Mouse (Mus musculus) forebrain, postnatal 0 days (tissue): ENCODE measurements around the gene Dusp13. TPM values are rescaled to one million over a fixed set of nuclear protein-coding genes. Genes with fewer than 3 reads are reported as not detected.

Experiments
- ATAC-seq: fragments of 200-750 bp; cut with Nextera tagmentation; 2 replicates; pipeline ENCODE4 v1.8.0; 2017; ENCODE audit warnings: mild to moderate bottlenecking, moderate library complexity
- DNase-seq: peaks from one replicate; pipeline ENCODE4 v3.0.0-alpha.2; 2015
- H3K27ac ChIP-seq: fragments of 300-500 bp; sonication (generic); 2 replicates; pipeline ENCODE4 v1.5.1; 2014; ENCODE audit warnings: low read depth, mild to moderate bottlenecking, antibody characterized with exemption, low read length, moderate library complexity, mixed read lengths
- H3K27me3 ChIP-seq: fragments of 300-500 bp; sonication (generic); 2 replicates; pipeline ENCODE4 v1.6.1; 2014; ENCODE audit warnings: mild to moderate bottlenecking, low read length, mixed read lengths; ENCODE audit not compliant: insufficient read depth
- H3K36me3 ChIP-seq: fragments of 300-500 bp; sonication (generic); 2 replicates; pipeline ENCODE4 v1.6.1; 2014; ENCODE audit warnings: mild to moderate bottlenecking, moderate library complexity; ENCODE audit not compliant: insufficient read depth
- H3K4me1 ChIP-seq: fragments of 300-500 bp; sonication (generic); 2 replicates; pipeline ENCODE4 v1.6.1; 2014; ENCODE audit warnings: antibody characterized with exemption; ENCODE audit not compliant: insufficient read depth
- H3K4me2 ChIP-seq: fragments of 300-500 bp; sonication (generic); 2 replicates; pipeline ENCODE4 v1.6.1; 2014; ENCODE audit warnings: low read depth, mild to moderate bottlenecking, moderate library complexity
- H3K4me3 ChIP-seq: fragments of 300-500 bp; sonication (generic); 2 replicates; pipeline ENCODE4 v1.5.1; 2014; ENCODE audit warnings: low read depth, low read length, mixed read lengths
- H3K9ac ChIP-seq: fragments of 300-500 bp; sonication (generic); 2 replicates; pipeline ENCODE4 v1.6.1; 2014; ENCODE audit warnings: mild to moderate bottlenecking
- H3K9me3 ChIP-seq: fragments of 300-500 bp; sonication (generic); 2 replicates; pipeline ENCODE4 v1.6.1; 2016; ENCODE audit warnings: low read length
- CTCF ChIP-seq: sonication (generic); IDR thresholded peaks from 2 replicates; pipeline ENCODE4 v1.5.1; 2016; ENCODE audit warnings: antibody characterized with exemption, control low read depth, low read depth
- WGBS: fragments of 180-500 bp; shearing (Covaris S2); extraction: QIAGEN DNeasy Blood & Tissue Kit; methylation state at CpG from one replicate; pipeline ENCODE4 v1.1.7; 2014; 5-methylcytosine and 5-hydroxymethylcytosine counted together
- polyA plus RNA-seq: library from polyadenylated mRNA; unstranded; fragments of >200 nt; fragmentation: Nextera tagmentation; extraction: Ambion mirVana; gene quantifications from 2 replicates; pipeline ENCODE4 v1.2.1, GENCODE M21; 2015
- total RNA-seq: library from RNA; depleted of rRNA; stranded (reverse); fragments of >200 nt; gene quantifications from 2 replicates; pipeline ENCODE4 v1.2.3, GENCODE M21; 2014

Dusp13 gene
- total and polyA plus RNA-seq, 2 experiments from 2014 or later: 0.23 to 0.57 TPM

GRCm38 (mm10) chr14:21741314-21741713 is 9.7 kb downstream of the Dusp13 start:
- Histone ChIP-seq H3K4me2 (no peak overlapping the region), H3K4me1 (no peaks in the 10 kb centered on the region), H3K4me3 (no peak overlapping the region), H3K27me3 (no peaks in the 10 kb centered on the region), H3K9ac (no peak overlapping the region; the same call in 1 of the 2 replicates), H3K36me3 (no peaks in the 10 kb centered on the region), H3K9me3 (no peaks in the 10 kb centered on the region), H3K27ac (no peak overlapping the region)
- TF ChIP-seq CTCF: no peak
- DNase-seq (no peak), ATAC-seq (peak; percentile 5; the same call in 1 of the 2 replicates)
- WGBS: 91% methylated on average over 3 of the region's 3 CpGs

GRCm38 (mm10) chr14:21740345-21740744 is 10.6 kb downstream of the Dusp13 start:
- H3K9ac ChIP-seq: no peak overlapping the region
- no peak for ATAC-seq
- WGBS: 97% methylated on average over 7 of the region's 7 CpGs
- TF ChIP-seq CTCF: no peak
- H3K4me1 ChIP-seq: no peaks in the 10 kb centered on the region
- H3K4me3 ChIP-seq: no peak overlapping the region
- no peaks in the 10 kb centered on the region for H3K27me3 ChIP-seq
- no peak overlapping the region for H3K27ac ChIP-seq
- no peak overlapping the region for H3K4me2 ChIP-seq
- H3K9me3 ChIP-seq: no peaks in the 10 kb centered on the region
- H3K36me3 ChIP-seq: no peaks in the 10 kb centered on the region
- no peak for DNase-seq

- WGBS: 90% methylated on average over 15 of the region's 15 CpGs
Observed at GRCm38 (mm10) chr14:21733131-21733905, 17.7 kb downstream of the Dusp13 start.

GRCm38 (mm10) chr14:21729936-21730335 is 21.0 kb downstream of the Dusp13 start:
- no peak for TF ChIP-seq CTCF

More at GRCm38 (mm10) chr14:21733131-21733905, 17.7 kb downstream of the Dusp13 start:
- H3K9me3 ChIP-seq: no peaks in the 10 kb centered on the region
- ATAC-seq (no peak), DNase-seq (no peak)
- no peaks in the 10 kb centered on the region for H3K27me3 ChIP-seq
- no peak overlapping the region for H3K9ac ChIP-seq
- H3K4me2 ChIP-seq: no peak overlapping the region
- no peak overlapping the region for H3K27ac ChIP-seq
- H3K36me3 ChIP-seq: no peaks in the 10 kb centered on the region
- H3K4me3 ChIP-seq: no peak overlapping the region
- no peak for TF ChIP-seq CTCF
- no peaks in the 10 kb centered on the region for H3K4me1 ChIP-seq

GRCm38 (mm10) chr14:21729031-21729732 is 21.8 kb downstream of the Dusp13 start:
- H3K27ac ChIP-seq: no peak overlapping the region
- H3K36me3 ChIP-seq: no peaks in the 10 kb centered on the region
- no peak overlapping the region for H3K9ac ChIP-seq
- no peaks in the 10 kb centered on the region for H3K27me3 ChIP-seq
- DNase-seq (no peak), ATAC-seq (no peak)
- WGBS: 74% methylated on average over 6 of the region's 6 CpGs
- no peak for TF ChIP-seq CTCF
- H3K4me2 ChIP-seq: no peak overlapping the region
- no peaks in the 10 kb centered on the region for H3K9me3 ChIP-seq
- no peaks in the 10 kb centered on the region for H3K4me1 ChIP-seq
- H3K4me3 ChIP-seq: no peak overlapping the region

More at GRCm38 (mm10) chr14:21729936-21730335, 21.0 kb downstream of the Dusp13 start:
- H3K4me3 ChIP-seq: no peak overlapping the region
- ATAC-seq: no peak
- DNase-seq: no peak
- H3K9me3 ChIP-seq: no peaks in the 10 kb centered on the region
- no peak overlapping the region for H3K4me2 ChIP-seq
- 92% methylated on average over 4 of the region's 4 CpGs for WGBS
- H3K36me3 ChIP-seq: no peaks in the 10 kb centered on the region
- no peak overlapping the region for H3K27ac ChIP-seq
- no peak overlapping the region for H3K9ac ChIP-seq
- H3K27me3 ChIP-seq: no peaks in the 10 kb centered on the region
- H3K4me1 ChIP-seq: no peaks in the 10 kb centered on the region

GRCm38 (mm10) chr14:21722021-21722698 is 28.8 kb downstream of the Dusp13 start:
- 44% methylated on average over 8 of the region's 8 CpGs for WGBS
- 0 out of 2 replicates have a peak, but pooled peaks cover 5% of the 10 kb centered on the region for H3K4me1 ChIP-seq

More at GRCm38 (mm10) chr14:21722021-21722698, 28.8 kb downstream of the Dusp13 start:
- TF ChIP-seq CTCF: no peak
- Histone ChIP-seq H3K9ac (no peak overlapping the region), H3K36me3 (no peaks in the 10 kb centered on the region), H3K27me3 (no peaks in the 10 kb centered on the region), H3K4me2 (no peak overlapping the region), H3K9me3 (no peaks in the 10 kb centered on the region), H3K27ac (no peak overlapping the region), H3K4me3 (no peak overlapping the region)
- DNase-seq: no peak
- ATAC-seq: no peak
